Mouse (Mus musculus): ENCODE results near the gene Gm14214.

GRCm38 (mm10) chr2:154730841-154731240, 39.0 kb downstream of the Gm14214 start:
- no peak for TF ChIP-seq FLI1 (IDR thresholded peaks at IDR 0.05; ENCODE audit: low read length)
- TF ChIP-seq GATA1 (IDR thresholded peaks at IDR 0.05; ENCODE audit: borderline replicate concordance, low read length), result no peak

All from megakaryocyte, embryonic 14.5 days (primary cell).